Mouse (Mus musculus) left cerebral cortex, adult 2 months (tissue): ENCODE data around the gene Ski. TPM values are rescaled to one million over a fixed set of nuclear protein-coding genes. Genes with fewer than 3 reads are reported as not detected.
A peak's percentile ranks its signal among the peaks of the same experiment; 100 is the strongest.

Source experiments
- DNase-seq, 2 experiments: peaks; one replicate each; pipeline ENCODE4 v3.0.0; 2021 to 2022; ENCODE audit warnings: low spot score in 2 of 2, mixed read lengths in 1 of 2; ENCODE audit errors: extremely low spot score in 1 of 2
- H3K27ac ChIP-seq: fragments of 200-600 bp; 2 replicates; pipeline ENCODE4 v1.8.1; 2022
- H3K4me3 ChIP-seq: fragments of 200-600 bp; 2 replicates; pipeline ENCODE4 v1.8.1; 2022
- CTCF ChIP-seq: fragments of 200-600 bp; IDR thresholded peaks from 2 replicates; pipeline ENCODE4 v1.8.1; 2022; ENCODE audit warnings: antibody characterized with exemption, mild to moderate bottlenecking, moderate library complexity
- intact Hi-C: fragments of 180-260 bp; cut with DNase I; formaldehyde crosslinking; loops from one replicate; pipeline ENCODE4 v1.15.1; 2025
- total RNA-seq, 2 experiments: library from RNA; stranded (reverse); gene quantifications; 2 replicates each; pipeline ENCODE4 v1.2.3; 2021

Ski gene
- total RNA-seq, 2 experiments from 2014 or later, result 113 to 119 TPM

GRCm38 (mm10) chr4:155246691-155247105 is 24.3 kb upstream of the Ski start:
- peak; percentile 21; the same call in 1 of the 2 replicates for TF ChIP-seq CTCF
- peak overlapping the region; percentile 17; the same call in 1 of the 2 replicates for H3K4me3 ChIP-seq
- H3K27ac ChIP-seq, result peak overlapping the region; percentile 69
- DNase-seq, result peak; percentile 72 to 76
- intact Hi-C loops, result no loop called here

GRCm38 (mm10) chr4:155245770-155246492 is 23.5 kb upstream of the Ski start:
- TF ChIP-seq CTCF, result no peak
- Histone ChIP-seq H3K27ac (peak overlapping the region; percentile 69), H3K4me3 (no peak overlapping the region)
- intact Hi-C loops, result no loop called here
- no peak for DNase-seq

GRCm38 (mm10) chr4:155243233-155243632 is 20.8 kb upstream of the Ski start:
- Histone ChIP-seq H3K4me3 (no peak overlapping the region), H3K27ac (no peak overlapping the region)
- no peak for DNase-seq
- intact Hi-C loops, result no loop called here
- no peak for TF ChIP-seq CTCF

- no peak for DNase-seq
- intact Hi-C loops, result no loop called here
- Histone ChIP-seq H3K4me3 (no peak overlapping the region), H3K27ac (no peak overlapping the region)
- TF ChIP-seq CTCF, result no peak
Measured at GRCm38 (mm10) chr4:155242292-155242691, 19.9 kb upstream of the Ski start.

- Histone ChIP-seq H3K27ac (no peak overlapping the region), H3K4me3 (no peak overlapping the region)
- intact Hi-C loops, result no loop called here
- no peak for DNase-seq
- no peak for TF ChIP-seq CTCF
Measured at GRCm38 (mm10) chr4:155241789-155242188, 19.4 kb upstream of the Ski start.

- Histone ChIP-seq H3K27ac (no peak overlapping the region), H3K4me3 (no peak overlapping the region)
- no peak for DNase-seq
- intact Hi-C loops, result no loop called here
- no peak for TF ChIP-seq CTCF
Measured at GRCm38 (mm10) chr4:155239494-155239893, 17.1 kb upstream of the Ski start.

- TF ChIP-seq CTCF, result no peak
- intact Hi-C loops, result no loop called here
- no peak overlapping the region for H3K4me3 ChIP-seq
- DNase-seq, result no peak
- H3K27ac ChIP-seq, result no peak overlapping the region
Measured at GRCm38 (mm10) chr4:155238276-155238675, 15.9 kb upstream of the Ski start.

GRCm38 (mm10) chr4:155236737-155237385 is 14.5 kb upstream of the Ski start:
- Histone ChIP-seq H3K4me3 (no peak overlapping the region), H3K27ac (peak overlapping the region; percentile 100)
- no peak for TF ChIP-seq CTCF
- no peak for DNase-seq
- intact Hi-C loops, result no loop called here

- DNase-seq, result peak; percentile 90 to 92
- H3K4me3 ChIP-seq, result peak overlapping the region; percentile 32
- peak overlapping the region; percentile 100 for H3K27ac ChIP-seq
- intact Hi-C loops, result no loop called here
- peak; percentile 14; the same call in 1 of the 2 replicates for TF ChIP-seq CTCF
Measured at GRCm38 (mm10) chr4:155235311-155236119, 13.1 kb upstream of the Ski start.

GRCm38 (mm10) chr4:155234371-155235310 is 12.2 kb upstream of the Ski start:
- intact Hi-C loops, result loop anchor here (1.0 kb wide), 1 partner anchor 11 kb away; no protein-coding TSS in a partner anchor
- DNase-seq, result no peak
- no peak for TF ChIP-seq CTCF
- Histone ChIP-seq H3K27ac (peak overlapping the region; percentile 100), H3K4me3 (peak overlapping the region; percentile 14; the same call in 1 of the 2 replicates)

GRCm38 (mm10) chr4:155233878-155234277 is 11.5 kb upstream of the Ski start:
- no peak overlapping the region for H3K4me3 ChIP-seq
- intact Hi-C loops, result loop anchor here (1.0 kb wide), 1 partner anchor 11 kb away; no protein-coding TSS in a partner anchor
- peak; percentile 85 to 90 for DNase-seq
- TF ChIP-seq CTCF, result no peak; the same call in 1 of the 2 replicates
- peak overlapping the region; percentile 100 for H3K27ac ChIP-seq
